In genomic region chr1:50847156-50847555, GRCm38 (mm10) we compare ENCODE assay signal across 25 mouse cellular contexts. TPM values are rescaled to one million over a fixed set of nuclear protein-coding genes. Genes with fewer than 3 reads are reported as not detected.
DNase-seq lines count a peak whose midpoint lies in the region; ATAC-seq and TF ChIP-seq lines count a peak whose summit lies in the region.
"Had no signal": no experiment of that assay in that cellular context is flagged by ENCODE, and none has a peak within 500 bp of the region (broad histone marks: within the 10 kb centered on the region; RNA-seq: fewer than 3 reads in every experiment).

No protein-coding gene starts in this region.

- 89% methylated on average over 1 of the region's 1 CpGs for whole genome bisulfite sequencing in midbrain, postnatal 0 days
- WGBS in midbrain, embryonic 11.5 days: 83% methylated on average over 1 of the region's 1 CpGs
- 52% methylated on average over 1 of the region's 1 CpGs for WGBS in liver, embryonic 11.5 days

- no peaks in the 10 kb centered on the region for H3K4me1 ChIP-seq in midbrain, postnatal 0 days (ENCODE audit: insufficient read depth, low read length)
- no peaks in the 10 kb centered on the region for H3K4me1 ChIP-seq in midbrain, embryonic 11.5 days (ENCODE audit: control insufficient read depth, insufficient read depth, low read length)
- H3K4me1 ChIP-seq in liver, embryonic 11.5 days (replicated peaks; ENCODE audit: control insufficient read depth, insufficient read depth, low read length): no peaks in the 10 kb centered on the region
- H3K4me1 ChIP-seq: forebrain, embryonic 10.5 days; forebrain, embryonic 15.5 days; hindbrain, embryonic 12.5 days had no signal

- no peak for ATAC-seq in midbrain, postnatal 0 days (ENCODE audit: low FRiP score)
- ATAC-seq in midbrain, embryonic 11.5 days (ENCODE audit: low FRiP score): no peak
- ATAC-seq in liver, embryonic 11.5 days (replicated peaks; ENCODE audit: low FRiP score): no peak
- ATAC-seq: activated CD4-positive, CD25-positive, alpha-beta regulatory T cell, adult 4 months; forebrain, embryonic 15.5 days; hindbrain, embryonic 16.5 days; inflammation-experienced regulatory T-cells, adult 6 months; intestine, embryonic 16.5 days had no signal

- TF ChIP-seq CTCF in midbrain, postnatal 0 days (IDR thresholded peaks at IDR 0.05): no peak

- no peak overlapping the region for H3K9ac ChIP-seq in midbrain, postnatal 0 days (replicated peaks; ENCODE audit: low read length, poor library complexity, severe bottlenecking)
- H3K9ac ChIP-seq in midbrain, embryonic 11.5 days (ENCODE audit: low read length): no peak overlapping the region
- H3K9ac ChIP-seq in liver, embryonic 11.5 days (ENCODE audit: low read depth, low read length): no peak overlapping the region
- H3K9ac ChIP-seq: forebrain, embryonic 15.5 days; hindbrain, embryonic 12.5 days had no signal

- no peaks in the 10 kb centered on the region for H3K36me3 ChIP-seq in midbrain, postnatal 0 days (ENCODE audit: insufficient read depth, low read length)
- H3K36me3 ChIP-seq in midbrain, embryonic 11.5 days (ENCODE audit: control insufficient read depth, insufficient read depth, low read length): no peaks in the 10 kb centered on the region
- H3K36me3 ChIP-seq in liver, embryonic 11.5 days (ENCODE audit: control insufficient read depth, insufficient read depth, low read length): no peaks in the 10 kb centered on the region
- H3K36me3 ChIP-seq: forebrain, embryonic 10.5 days; forebrain, embryonic 15.5 days; hindbrain, embryonic 12.5 days had no signal

- H3K27ac ChIP-seq in midbrain, postnatal 0 days (ENCODE audit: low read depth, low read length): no peak overlapping the region
- H3K27ac ChIP-seq in midbrain, embryonic 11.5 days (ENCODE audit: low read depth, low read length): no peak overlapping the region
- no peak overlapping the region for H3K27ac ChIP-seq in liver, embryonic 11.5 days (ENCODE audit: low read depth, low read length)
- H3K27ac ChIP-seq: forebrain, embryonic 10.5 days; forebrain, embryonic 15.5 days; hindbrain, embryonic 12.5 days had no signal

- no peaks in the 10 kb centered on the region for H3K9me3 ChIP-seq in midbrain, postnatal 0 days (ENCODE audit: low read length)
- H3K9me3 ChIP-seq in midbrain, embryonic 11.5 days (ENCODE audit: control insufficient read depth, low read length): no peaks in the 10 kb centered on the region
- H3K9me3 ChIP-seq in liver, embryonic 11.5 days (ENCODE audit: control insufficient read depth, low read length): no peaks in the 10 kb centered on the region
- H3K9me3 ChIP-seq: forebrain, embryonic 10.5 days; forebrain, embryonic 15.5 days; hindbrain, embryonic 12.5 days had no signal

- H3K4me2 ChIP-seq in midbrain, postnatal 0 days (ENCODE audit: low read depth, low read length, poor library complexity, severe bottlenecking): no peak overlapping the region
- H3K4me2 ChIP-seq in midbrain, embryonic 11.5 days: no peak overlapping the region
- no peak overlapping the region for H3K4me2 ChIP-seq in liver, embryonic 11.5 days
- H3K4me2 ChIP-seq: forebrain, embryonic 15.5 days; heart, embryonic 11.5 days; hindbrain, embryonic 12.5 days had no signal

- peak; percentile 6 to 10 for DNase-seq in cerebellum, postnatal 10 days
- DNase-seq in cerebellum, postnatal 4 days (ENCODE audit: low spot score in 2 of 2): no peak
- DNase-seq in frontal cortex, adult 2 months (ENCODE audit: extremely low spot score in 1 of 2, low spot score in 1 of 2): peak; percentile 4 to 10
- DNase-seq in frontal cortex, postnatal 25 days (ENCODE audit: low spot score in 2 of 2): no peak
- DNase-seq in midbrain, postnatal 0 days (ENCODE audit: low spot score): peak; percentile 10
- DNase-seq in midbrain, embryonic 11.5 days (ENCODE audit: low spot score, missing footprints): no peak
- peak; percentile 35 for DNase-seq in telencephalon, adult 2 months (ENCODE audit: low read depth, low spot score)
- no peak for DNase-seq in liver, embryonic 11.5 days (ENCODE audit: low spot score)
- DNase-seq: adrenal gland, adult 8-10 months; adrenal gland, postnatal 25 days; cerebellum, adult 11 months; cerebellum, adult 2 months; cerebellum, adult 9-11 months; cerebellum, postnatal 36 days; gastrocnemius, postnatal 14 days; heart, adult 11 months had no signal

- no peak overlapping the region for H3K4me3 ChIP-seq in midbrain, postnatal 0 days (ENCODE audit: low read depth, low read length)
- no peak overlapping the region for H3K4me3 ChIP-seq in midbrain, embryonic 11.5 days (ENCODE audit: low read depth, low read length)
- H3K4me3 ChIP-seq in liver, embryonic 11.5 days (ENCODE audit: low read depth, low read length): no peak overlapping the region
- H3K4me3 ChIP-seq: forebrain, embryonic 10.5 days; forebrain, embryonic 15.5 days; hindbrain, embryonic 12.5 days had no signal

- H3K27me3 ChIP-seq in midbrain, postnatal 0 days (ENCODE audit: insufficient read depth, low read length): no peaks in the 10 kb centered on the region
- H3K27me3 ChIP-seq in midbrain, embryonic 11.5 days (ENCODE audit: control insufficient read depth, insufficient read depth, low read length): no peaks in the 10 kb centered on the region
- no peaks in the 10 kb centered on the region for H3K27me3 ChIP-seq in liver, embryonic 11.5 days (replicated peaks; ENCODE audit: control insufficient read depth, insufficient read depth, low read length)
- H3K27me3 ChIP-seq: forebrain, embryonic 15.5 days; hindbrain, embryonic 12.5 days had no signal

RNA-seq across cellular contexts. Expression of gene Tmeff2, which starts 53.3 kb away (rescaled TPM):
- polyA plus RNA-seq in frontal cortex, adult 2 months (2012; rRNA removed): 49.4 and 50.0 TPM in 2 replicates
- 46.9 and 49.3 TPM in 2 replicates for total RNA-seq in midbrain, postnatal 0 days (2014; rRNA removed)
- 80.1 and 85.6 TPM in 2 replicates for polyA plus RNA-seq in midbrain, postnatal 0 days (2015; fragmentation: Nextera tagmentation; extraction: Ambion mirVana)
- polyA plus RNA-seq in midbrain, embryonic 11.5 days (2014; fragmentation: Nextera tagmentation; extraction: Ambion mirVana): 7.0 and 8.0 TPM in 2 replicates
- 1.1 and 1.5 TPM in 2 replicates for polyA plus RNA-seq in liver, embryonic 11.5 days (2014; fragmentation: Nextera tagmentation; extraction: Ambion mirVana)
- total RNA-seq: hematopoietic stem cell, adult 5-6 weeks had no signal
- polyA plus RNA-seq: inflammation-experienced regulatory T-cells, adult 6 months had no signal

Comparison
In these comparisons a context has a peak if more than half of its experiments do, and no peak if none do; other contexts are left out.
1. DNase-seq: peak in cerebellum, postnatal 10 days (2 of 2), frontal cortex, adult 2 months (2 of 2), midbrain, postnatal 0 days (single experiment) and telencephalon, adult 2 months (single experiment); none in cerebellum, postnatal 4 days (0 of 2), frontal cortex, postnatal 25 days (0 of 2), midbrain, embryonic 11.5 days (single experiment) and liver, embryonic 11.5 days (single experiment).